Mouse (Mus musculus): Measurements from ENCODE around the gene Prrt4.
A peak's percentile ranks its signal among the peaks of the same experiment; 100 is the strongest.

DNA sequence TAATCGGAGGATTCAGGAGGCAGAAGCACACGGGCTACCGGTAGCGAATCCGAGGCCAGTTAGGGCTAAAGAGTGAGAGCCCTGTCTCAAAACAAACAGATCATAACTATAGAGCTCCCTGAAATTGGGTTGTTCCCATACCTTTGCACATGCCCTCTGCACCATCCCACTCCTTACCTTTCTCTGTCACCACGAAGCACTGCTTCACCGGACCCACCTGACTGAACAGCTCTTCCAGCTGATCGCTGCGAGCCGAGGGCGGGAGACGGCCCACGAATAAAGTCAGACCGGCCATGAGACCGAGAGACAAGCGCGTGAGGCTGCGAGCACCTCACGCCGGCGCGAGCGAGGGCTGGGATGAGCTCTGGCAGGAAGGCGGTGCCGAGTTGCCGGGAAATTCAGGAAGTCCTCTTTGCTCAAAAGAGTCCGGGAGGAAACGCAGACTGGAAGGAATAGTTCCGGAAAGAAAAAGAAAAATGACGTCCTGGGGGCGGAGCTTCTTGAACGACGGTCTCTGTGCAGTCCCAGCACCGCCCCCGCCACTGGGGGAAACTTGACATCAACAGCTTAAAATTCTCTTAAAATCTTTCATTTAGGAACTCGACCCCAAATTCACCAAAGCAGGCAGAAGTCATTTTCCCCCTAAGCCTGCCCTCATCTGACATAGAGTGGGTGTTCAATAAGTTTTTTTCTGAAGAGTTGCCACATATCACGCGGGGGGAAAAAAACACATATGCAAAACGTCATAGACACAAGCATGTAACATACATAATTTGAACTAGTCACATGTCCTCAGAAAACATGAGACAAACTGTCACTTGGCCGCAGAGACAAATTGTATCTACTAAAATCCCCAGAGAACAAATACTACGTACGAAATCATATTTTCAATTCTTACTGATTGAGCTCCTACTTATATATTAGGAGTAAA, 14.8 kb downstream of the Prrt4 start, which contains the start of gene Rbm28:
- TF ChIP-seq CTCF (IDR thresholded peaks at IDR 0.05; ENCODE audit: control insufficient read depth, insufficient read depth, low read length) (no peak), POLR2A (IDR thresholded peaks at IDR 0.05; ENCODE audit: borderline replicate concordance, control insufficient read depth, low read depth, low read length) (peak; percentile 65; the same call in 1 of the 2 replicates)

Data from bone marrow, adult 2 months (tissue).